Mouse (Mus musculus) naive thymus-derived CD4-positive, alpha-beta T cell, adult 5 months (primary cell): ENCODE data around the gene Rhox2b. TPM values are rescaled to one million over a fixed set of nuclear protein-coding genes. Genes with fewer than 3 reads are reported as not detected.

Source experiments
- polyA plus RNA-seq: library from polyadenylated mRNA; unstranded; fragments of 100-300 nt; shearing (Covaris generic); gene quantifications from one replicate; pipeline ENCODE4 v1.2.1, GENCODE M21; 2017

Gene Rhox2b
- polyA plus RNA-seq = not detected

DNA sequence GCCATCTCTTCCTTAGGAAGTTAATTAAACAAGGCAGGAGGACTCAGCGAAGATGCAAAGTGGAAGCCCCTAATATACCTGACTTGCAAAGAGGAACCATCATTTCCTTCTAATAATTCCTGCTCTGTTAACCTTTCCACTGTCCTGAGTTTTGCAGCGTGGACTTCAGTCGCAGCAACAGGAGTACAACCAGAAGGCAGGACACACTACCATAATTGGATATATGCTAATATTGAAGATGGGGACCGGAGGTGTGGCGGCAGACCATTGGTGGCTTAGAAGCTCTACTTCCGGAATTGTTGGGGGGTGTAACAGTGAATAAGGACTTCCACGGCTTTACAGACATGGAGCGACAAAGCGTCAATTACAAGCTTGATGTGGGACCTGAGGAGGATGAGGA, at the start of gene Rhox2b:
TSS of gene Rhox2b (plus strand) at position 301 of the 400 bp plus-strand sequence.

DNA sequence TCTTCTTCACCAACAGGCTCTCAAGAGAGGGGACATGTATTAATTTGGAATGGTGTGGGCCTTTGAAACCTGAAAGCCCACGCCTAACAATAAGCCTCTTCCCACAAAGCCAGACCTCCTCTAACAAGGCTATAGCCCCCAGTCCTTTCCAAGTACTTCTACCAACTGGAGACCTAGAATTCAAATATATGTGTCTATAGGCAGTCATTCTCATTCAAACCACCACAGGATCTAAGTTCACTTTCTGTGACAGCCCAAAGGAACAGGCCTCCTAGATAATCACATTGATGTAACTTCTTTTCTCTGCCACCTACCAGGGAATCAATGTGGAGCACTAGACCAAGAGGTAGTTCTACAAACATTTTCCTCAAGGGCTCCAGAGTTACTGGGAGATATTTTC, 32.1 kb upstream of the Rhox2b start, which contains the start of gene Rhox3a2:
TSS of gene Rhox3a2 (plus strand) at position 301 of the 400 bp plus-strand sequence.

DNA sequence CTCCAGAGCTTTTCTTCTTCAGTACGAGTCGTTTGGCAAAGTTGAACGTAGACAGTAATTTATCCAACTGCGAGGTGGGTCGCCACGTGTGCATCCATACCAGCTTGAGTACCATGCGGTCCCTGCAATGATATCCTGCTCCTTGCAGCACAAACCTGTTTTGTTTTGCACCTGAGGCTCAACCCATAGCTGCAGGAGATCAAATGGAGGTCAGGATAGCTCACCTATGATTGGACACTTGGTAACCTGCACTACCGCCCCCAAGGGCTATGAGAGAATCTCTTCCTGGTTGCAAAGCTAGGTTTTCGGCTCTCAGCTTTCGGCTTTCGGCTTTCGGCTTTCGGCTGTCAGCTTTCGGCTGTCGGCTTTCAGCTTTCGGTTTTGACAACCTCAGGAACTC, 21.3 kb upstream of the Rhox2b start, which contains the start of gene Rhox4a2:
TSS of gene Rhox4a2 (plus strand) at position 301 of the 400 bp plus-strand sequence.

DNA sequence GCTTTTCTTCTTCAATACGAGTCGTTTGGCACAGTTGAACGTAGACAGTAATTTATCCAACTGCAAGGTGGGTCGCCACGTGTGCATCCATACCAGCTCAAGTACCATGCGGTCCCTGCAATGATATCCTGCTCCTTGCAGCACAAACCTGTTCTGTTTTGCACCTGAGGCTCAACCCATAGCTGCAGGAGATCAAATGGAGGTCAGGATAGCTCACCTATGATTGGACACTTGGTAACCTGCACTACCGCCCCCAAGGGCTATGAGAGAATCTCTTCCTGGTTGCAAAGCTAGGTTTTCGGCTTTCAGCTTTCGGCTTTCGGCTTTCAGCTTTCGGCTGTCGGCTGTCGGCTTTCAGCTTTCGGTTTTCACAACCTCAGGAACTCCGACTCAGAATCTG, 20.3 kb downstream of the Rhox2b start, which contains the start of gene Rhox4b:
TSS of gene Rhox4b (plus strand) at position 301 of the 400 bp plus-strand sequence.

DNA sequence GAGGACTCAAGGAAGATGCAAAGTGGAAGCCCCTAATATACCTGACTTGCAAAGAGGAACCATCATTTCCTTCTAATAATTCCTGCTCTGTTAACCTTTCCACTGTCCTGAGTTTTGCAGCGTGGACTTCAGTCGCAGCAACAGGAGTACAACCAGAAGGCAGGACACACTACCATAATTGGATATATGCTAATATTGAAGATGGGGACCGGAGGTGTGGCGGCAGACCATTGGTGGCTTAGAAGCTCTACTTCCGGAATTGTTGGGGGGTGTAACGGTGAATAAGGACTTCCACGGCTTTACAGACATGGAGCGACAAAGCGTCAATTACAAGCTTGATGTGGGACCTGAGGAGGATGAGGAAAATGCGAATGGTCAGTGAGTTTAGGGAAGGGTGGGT, 41.5 kb downstream of the Rhox2b start, which contains the start of gene Rhox2c:
TSS of gene Rhox2c (plus strand) at position 301 of the 400 bp plus-strand sequence.

DNA sequence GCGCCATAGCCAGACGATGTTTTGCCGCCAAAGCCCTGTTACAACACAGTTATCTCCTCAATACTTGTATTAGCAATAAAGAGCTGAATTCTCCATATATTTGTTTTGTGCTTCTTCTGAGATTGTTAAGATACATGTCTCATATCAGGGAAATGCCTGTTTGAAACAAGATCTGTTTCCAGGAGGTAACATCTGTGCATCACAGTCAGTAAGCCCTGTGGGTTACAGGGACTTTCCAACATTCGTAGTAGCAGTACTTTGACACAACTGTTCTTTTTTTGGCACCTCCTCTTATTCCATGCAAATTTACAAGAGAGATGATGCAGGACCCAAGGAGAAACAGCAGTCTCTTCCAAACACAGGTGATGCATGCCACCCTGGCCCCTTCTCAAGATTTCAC, 46.4 kb downstream of the Rhox2b start, which contains the start of gene Rhox3c:
TSS of gene Rhox3c (plus strand) at position 301 of the 400 bp plus-strand sequence.

Other genes with a start within 250 kb of the Rhox2b start
- not detected for gene Akap14, start 243.2 kb upstream of the Rhox2b start, polyA plus RNA-seq
- 154 TPM for gene Ndufa1, start 220.9 kb upstream of the Rhox2b start, polyA plus RNA-seq
- 6.5 TPM for gene Rnf113a1, start 220.8 kb upstream of the Rhox2b start, polyA plus RNA-seq
- not detected for gene Gm9, start 201.0 kb upstream of the Rhox2b start, polyA plus RNA-seq
- not detected for gene Rhox1, start 189.8 kb upstream of the Rhox2b start, polyA plus RNA-seq
- not detected for gene Rhox2a, start 167.1 kb upstream of the Rhox2b start, polyA plus RNA-seq
- gene Rhox3a, start 162.1 kb upstream of the Rhox2b start, polyA plus RNA-seq = not detected
- 0.37 TPM for gene Rhox4a, start 146.7 kb upstream of the Rhox2b start, polyA plus RNA-seq
- gene Rhox3a2, start 32.0 kb upstream of the Rhox2b start, polyA plus RNA-seq = not detected
- not detected for gene Rhox4a2, start 21.2 kb upstream of the Rhox2b start, polyA plus RNA-seq
- not detected for gene Rhox4b, start 20.4 kb downstream of the Rhox2b start, polyA plus RNA-seq
- not detected for gene Rhox2c, start 41.6 kb downstream of the Rhox2b start, polyA plus RNA-seq
- not detected for gene Rhox3c, start 46.5 kb downstream of the Rhox2b start, polyA plus RNA-seq
- not detected for gene Rhox4c, start 68.3 kb downstream of the Rhox2b start, polyA plus RNA-seq
- not detected for gene Rhox2d, start 81.4 kb downstream of the Rhox2b start, polyA plus RNA-seq
- 0.31 TPM for gene Rhox4d, start 102.3 kb downstream of the Rhox2b start, polyA plus RNA-seq
- gene Rhox2e, start 118.4 kb downstream of the Rhox2b start, polyA plus RNA-seq = not detected
- not detected for gene Rhox3e, start 130.0 kb downstream of the Rhox2b start, polyA plus RNA-seq
- 0.21 TPM for gene Rhox4e, start 145.3 kb downstream of the Rhox2b start, polyA plus RNA-seq
- not detected for gene Rhox2f, start 159.3 kb downstream of the Rhox2b start, polyA plus RNA-seq
- gene Rhox3f, start 168.9 kb downstream of the Rhox2b start, polyA plus RNA-seq = not detected
- not detected for gene Rhox4f, start 195.6 kb downstream of the Rhox2b start, polyA plus RNA-seq
- gene Rhox3g, start 216.5 kb downstream of the Rhox2b start, polyA plus RNA-seq = not detected
- gene Rhox2g, start 231.4 kb downstream of the Rhox2b start, polyA plus RNA-seq = not detected
- gene Rhox4g, start 239.3 kb downstream of the Rhox2b start, polyA plus RNA-seq = not detected